Mouse (Mus musculus): ENCODE measurements around the gene Olfr11. TPM values are rescaled to one million over a fixed set of nuclear protein-coding genes. Genes with fewer than 3 reads are reported as not detected.

Gene Olfr11
- polyA plus RNA-seq (2012; rRNA removed; ENCODE audit: low replicate concordance) = 0.04 TPM in 1 of 2 replicates, not detected in the other

GRCm38 (mm10) chr13:21642418-21642817, at the start of gene Olfr11:
Gene Olfr11 (minus strand): TSS chr13:21642518.

GRCm38 (mm10) chr13:21677305-21677704, 35.0 kb upstream of the Olfr11 start, which contains the start of gene Olfr1360:
Gene Olfr1360 (minus strand): TSS chr13:21677405.

GRCm38 (mm10) chr13:21663286-21663685, 21.0 kb upstream of the Olfr11 start, which contains the start of gene Olfr1361:
Gene Olfr1361 (minus strand): TSS chr13:21663386.

GRCm38 (mm10) chr13:21613922-21614321, 28.4 kb downstream of the Olfr11 start, which contains the start of gene Olfr1362:
Gene Olfr1362 (minus strand): TSS chr13:21614022.

Other genes starting within 250 kb of the Olfr11 start
- gene Zkscan3, start 239.8 kb downstream of the Olfr11 start, polyA plus RNA-seq (2012; rRNA removed; ENCODE audit: low replicate concordance) = 30.6 and 33.3 TPM in 2 replicates
- gene Pgbd1, start 201.5 kb downstream of the Olfr11 start, polyA plus RNA-seq (2012; rRNA removed; ENCODE audit: low replicate concordance) = 0.10 and 0.62 TPM in 2 replicates
- gene Zscan26, start 188.8 kb downstream of the Olfr11 start, polyA plus RNA-seq (2012; rRNA removed; ENCODE audit: low replicate concordance) = 24.0 and 27.9 TPM in 2 replicates
- gene Nkapl, start 174.0 kb downstream of the Olfr11 start, polyA plus RNA-seq (2012; rRNA removed; ENCODE audit: low replicate concordance) = 0.72 and 1.1 TPM in 2 replicates
- 2.1 and 2.2 TPM in 2 replicates for gene Zkscan4, start 163.6 kb downstream of the Olfr11 start, polyA plus RNA-seq (2012; rRNA removed; ENCODE audit: low replicate concordance)
- not detected in 2 replicates for gene Gm10065, start 163.1 kb downstream of the Olfr11 start, polyA plus RNA-seq (2012; rRNA removed; ENCODE audit: low replicate concordance)
- 0.24 and 0.27 TPM in 2 replicates for gene AK157302, start 147.3 kb downstream of the Olfr11 start, polyA plus RNA-seq (2012; rRNA removed; ENCODE audit: low replicate concordance)
- gene Gm11273, start 141.1 kb downstream of the Olfr11 start, polyA plus RNA-seq (2012; rRNA removed; ENCODE audit: low replicate concordance) = 17.1 and 26.1 TPM in 2 replicates
- 4.9 and 7.2 TPM in 2 replicates for gene Zkscan8, start 111.4 kb downstream of the Olfr11 start, polyA plus RNA-seq (2012; rRNA removed; ENCODE audit: low replicate concordance)
- gene Olfr1366, start 99.7 kb downstream of the Olfr11 start, polyA plus RNA-seq (2012; rRNA removed; ENCODE audit: low replicate concordance) = not detected in 2 replicates
- not detected in 2 replicates for gene Olfr1535, start 82.6 kb downstream of the Olfr11 start, polyA plus RNA-seq (2012; rRNA removed; ENCODE audit: low replicate concordance)
- not detected in 2 replicates for gene Olfr1364, start 60.8 kb downstream of the Olfr11 start, polyA plus RNA-seq (2012; rRNA removed; ENCODE audit: low replicate concordance)
- gene Olfr1362, start 28.5 kb downstream of the Olfr11 start, polyA plus RNA-seq (2012; rRNA removed; ENCODE audit: low replicate concordance) = not detected in 2 replicates
- gene Olfr1361, start 20.9 kb upstream of the Olfr11 start, polyA plus RNA-seq (2012; rRNA removed; ENCODE audit: low replicate concordance) = not detected in 2 replicates
- not detected in 2 replicates for gene Olfr1360, start 34.9 kb upstream of the Olfr11 start, polyA plus RNA-seq (2012; rRNA removed; ENCODE audit: low replicate concordance)
- gene Olfr1359, start 55.6 kb upstream of the Olfr11 start, polyA plus RNA-seq (2012; rRNA removed; ENCODE audit: low replicate concordance) = not detected in 2 replicates
- 2.6 and 3.2 TPM in 2 replicates for gene Hist1h2bl, start 73.6 kb upstream of the Olfr11 start, polyA plus RNA-seq (2012; rRNA removed; ENCODE audit: low replicate concordance)
- gene Hist1h2ai, start 73.9 kb upstream of the Olfr11 start, polyA plus RNA-seq (2012; rRNA removed; ENCODE audit: low replicate concordance) = 1.7 and 10.5 TPM in 2 replicates
- 2.7 and 33.5 TPM in 2 replicates for gene Hist1h3h, start 75.1 kb upstream of the Olfr11 start, polyA plus RNA-seq (2012; rRNA removed; ENCODE audit: low replicate concordance)
- gene Hist1h2bm, start 79.5 kb upstream of the Olfr11 start, polyA plus RNA-seq (2012; rRNA removed; ENCODE audit: low replicate concordance) = 0.42 and 2.3 TPM in 2 replicates
- gene Hist1h4j, start 92.5 kb upstream of the Olfr11 start, polyA plus RNA-seq (2012; rRNA removed; ENCODE audit: low replicate concordance) = 0.50 and 4.8 TPM in 2 replicates
- gene Hist1h4k, start 108.0 kb upstream of the Olfr11 start, polyA plus RNA-seq (2012; rRNA removed; ENCODE audit: low replicate concordance) = 2.1 and 39.6 TPM in 2 replicates
- 9.2 TPM in 1 of 2 replicates, not detected in the other for gene Hist1h2ak, start 111.3 kb upstream of the Olfr11 start, polyA plus RNA-seq (2012; rRNA removed; ENCODE audit: low replicate concordance)
- 5.6 and 6.6 TPM in 2 replicates for gene Hist1h2bn, start 111.6 kb upstream of the Olfr11 start, polyA plus RNA-seq (2012; rRNA removed; ENCODE audit: low replicate concordance)
- 0.23 and 1.3 TPM in 2 replicates for gene Hist1h1b, start 138.1 kb upstream of the Olfr11 start, polyA plus RNA-seq (2012; rRNA removed; ENCODE audit: low replicate concordance)
- gene Hist1h3i, start 140.9 kb upstream of the Olfr11 start, polyA plus RNA-seq (2012; rRNA removed; ENCODE audit: low replicate concordance) = 0.97 and 14.0 TPM in 2 replicates
- gene Hist1h2an, start 144.7 kb upstream of the Olfr11 start, polyA plus RNA-seq (2012; rRNA removed; ENCODE audit: low replicate concordance) = 1.2 and 8.9 TPM in 2 replicates
- 1.2 and 1.7 TPM in 2 replicates for gene Hist1h2bp, start 144.9 kb upstream of the Olfr11 start, polyA plus RNA-seq (2012; rRNA removed; ENCODE audit: low replicate concordance)
- 7.2 and 42.8 TPM in 2 replicates for gene Hist1h2bq, start 167.7 kb upstream of the Olfr11 start, polyA plus RNA-seq (2012; rRNA removed; ENCODE audit: low replicate concordance)
- not detected in 2 replicates for gene Hist1h2ao, start 167.9 kb upstream of the Olfr11 start, polyA plus RNA-seq (2012; rRNA removed; ENCODE audit: low replicate concordance)
- gene Hist1h4m, start 169.2 kb upstream of the Olfr11 start, polyA plus RNA-seq (2012; rRNA removed; ENCODE audit: low replicate concordance) = not detected in 2 replicates
- 8.8 and 27.8 TPM in 2 replicates for gene Hist1h4n, start 189.7 kb upstream of the Olfr11 start, polyA plus RNA-seq (2012; rRNA removed; ENCODE audit: low replicate concordance)
- 10.9 and 185 TPM in 2 replicates for gene Hist1h2ap, start 191.0 kb upstream of the Olfr11 start, polyA plus RNA-seq (2012; rRNA removed; ENCODE audit: low replicate concordance)
- gene Hist1h2br, start 191.2 kb upstream of the Olfr11 start, polyA plus RNA-seq (2012; rRNA removed; ENCODE audit: low replicate concordance) = 2.6 and 36.8 TPM in 2 replicates